Mouse (Mus musculus): ENCODE measurements around the gene Cntn2. TPM values are rescaled to one million over a fixed set of nuclear protein-coding genes. Genes with fewer than 3 reads are reported as not detected.

The Cntn2 gene
- 0.35 and 0.60 TPM in 2 replicates for polyA plus RNA-seq (2014; fragmentation: Nextera tagmentation; extraction: Ambion mirVana)

DNA sequence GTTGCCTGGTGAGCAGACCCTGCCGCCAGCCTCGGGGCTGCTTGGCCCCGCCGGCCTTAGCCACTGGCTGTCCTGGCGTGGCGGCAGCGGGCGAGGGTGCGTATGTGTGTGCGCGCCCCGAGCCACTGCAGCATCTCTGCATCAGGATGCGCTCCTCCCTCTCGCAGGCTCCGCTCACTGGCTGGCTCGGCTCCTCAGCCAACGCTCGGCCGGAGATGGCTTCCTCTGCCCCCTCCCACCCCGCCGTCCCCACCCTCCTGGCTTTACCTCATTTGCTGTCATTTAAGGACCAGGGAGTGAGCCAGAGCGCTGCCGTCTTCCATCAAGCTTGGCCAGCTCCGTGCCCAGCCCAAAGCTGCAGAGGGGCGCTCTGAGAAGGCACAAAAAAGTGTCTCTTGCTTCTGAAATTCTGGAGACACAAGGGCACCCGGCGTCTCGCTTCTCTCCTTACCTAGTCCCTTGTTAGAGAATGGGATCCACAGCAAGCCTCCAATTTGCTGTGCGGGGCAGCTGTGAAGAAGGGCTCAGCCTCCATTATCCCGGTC is at the start of gene Cntn2:
Gene Cntn2 (minus strand): TSS at position 495 of the 545 bp plus-strand sequence.
- Histone ChIP-seq H3K27ac (ENCODE audit: low read depth, low read length) (no peak within 1 kb of the TSS), H3K9me3 (ENCODE audit: control insufficient read depth, low read length) (no peaks in the 10 kb centered on the region), H3K4me2 (peak within 1 kb of the TSS; percentile 38), H3K27me3 (replicated peaks; ENCODE audit: control insufficient read depth, insufficient read depth, low read length) (peaks cover 63% of the 10 kb centered on the region), H3K4me3 (ENCODE audit: low read depth, low read length) (no peak within 1 kb of the TSS), H3K4me1 (replicated peaks; ENCODE audit: control insufficient read depth, insufficient read depth, low read length) (peaks cover 3% of the 10 kb centered on the region; the same call in 1 of the 2 replicates), H3K36me3 (ENCODE audit: control insufficient read depth, insufficient read depth, low read length) (no peaks in the 10 kb centered on the region), H3K9ac (ENCODE audit: low read depth, low read length) (no peak within 1 kb of the TSS)
- 3% methylated on average over 30 of the region's 30 CpGs for WGBS
- ATAC-seq (replicated peaks; ENCODE audit: low FRiP score) (no peak), DNase-seq (ENCODE audit: low spot score) (no peak)

DNA sequence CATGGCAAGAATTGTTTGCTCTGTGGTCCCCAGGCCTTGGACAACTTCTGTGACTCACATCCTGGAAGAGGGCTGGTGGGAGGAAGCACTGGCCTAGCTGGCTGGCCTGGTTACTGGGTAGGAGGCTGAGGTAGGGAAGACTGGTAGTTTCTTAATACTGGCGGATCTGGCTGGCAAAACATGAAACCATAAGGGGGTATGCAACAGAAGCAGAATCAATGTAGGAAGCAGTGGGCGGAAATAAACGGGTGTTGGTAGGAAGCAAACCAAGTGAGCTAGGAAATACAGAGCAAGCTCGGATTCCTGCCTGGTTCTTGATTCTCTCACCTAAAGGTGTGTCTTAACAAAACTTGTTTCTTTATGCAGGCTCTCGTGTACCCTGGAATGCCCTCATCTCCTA is 49.1 kb upstream of the Cntn2 start:
- H3K9ac ChIP-seq (ENCODE audit: low read depth, low read length): no peak overlapping the region
- ATAC-seq (replicated peaks; ENCODE audit: low FRiP score) (no peak), DNase-seq (ENCODE audit: low spot score) (no peak)
- no peaks in the 10 kb centered on the region for H3K36me3 ChIP-seq (ENCODE audit: control insufficient read depth, insufficient read depth, low read length)
- WGBS: 72% methylated on average over 5 of the region's 5 CpGs
- peaks cover 3% of the 10 kb centered on the region; the same call in 1 of the 2 replicates for H3K4me1 ChIP-seq (replicated peaks; ENCODE audit: control insufficient read depth, insufficient read depth, low read length)
- H3K4me2 ChIP-seq: no peak overlapping the region
- H3K4me3 ChIP-seq (ENCODE audit: low read depth, low read length): no peak overlapping the region
- no peak overlapping the region for H3K27ac ChIP-seq (ENCODE audit: low read depth, low read length)
- H3K27me3 ChIP-seq (replicated peaks; ENCODE audit: control insufficient read depth, insufficient read depth, low read length): no peaks in the 10 kb centered on the region
- no peaks in the 10 kb centered on the region for H3K9me3 ChIP-seq (ENCODE audit: control insufficient read depth, low read length)

DNA sequence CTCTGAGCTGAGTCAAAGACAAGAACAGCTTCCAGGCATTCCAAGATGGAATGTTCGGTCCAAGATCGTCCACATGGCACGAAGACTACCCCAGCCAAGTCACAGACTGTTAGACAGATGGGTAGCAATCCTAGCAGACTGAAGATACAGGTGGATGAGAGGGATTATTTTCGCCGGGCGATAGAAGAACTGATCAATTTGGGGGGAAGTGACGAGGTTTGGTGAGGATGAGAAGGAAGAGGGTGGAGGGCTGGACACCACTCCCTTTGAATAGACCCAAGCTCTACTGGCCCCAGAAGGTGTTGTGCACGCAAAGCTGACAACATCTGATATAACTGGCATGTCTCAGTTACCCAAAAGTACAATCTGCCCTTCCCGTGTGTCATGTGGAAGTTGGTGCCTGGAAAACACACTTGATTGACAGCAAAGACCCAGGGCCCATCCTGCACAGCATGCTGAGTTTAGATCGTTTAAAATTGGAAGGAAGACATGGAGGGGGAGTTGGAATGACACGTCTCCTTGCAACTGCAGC is 48.4 kb upstream of the Cntn2 start:
- no peaks in the 10 kb centered on the region for H3K9me3 ChIP-seq (ENCODE audit: control insufficient read depth, low read length)
- no peak overlapping the region for H3K9ac ChIP-seq (ENCODE audit: low read depth, low read length)
- H3K36me3 ChIP-seq (ENCODE audit: control insufficient read depth, insufficient read depth, low read length): no peaks in the 10 kb centered on the region
- H3K27ac ChIP-seq (ENCODE audit: low read depth, low read length): no peak overlapping the region
- peaks cover 6% of the 10 kb centered on the region; the same call in 1 of the 2 replicates for H3K4me1 ChIP-seq (replicated peaks; ENCODE audit: control insufficient read depth, insufficient read depth, low read length)
- 77% methylated on average over 11 of the region's 11 CpGs for WGBS
- no peak for ATAC-seq (replicated peaks; ENCODE audit: low FRiP score)
- no peaks in the 10 kb centered on the region for H3K27me3 ChIP-seq (replicated peaks; ENCODE audit: control insufficient read depth, insufficient read depth, low read length)
- H3K4me2 ChIP-seq: no peak overlapping the region
- no peak for DNase-seq (ENCODE audit: low spot score)
- no peak overlapping the region for H3K4me3 ChIP-seq (ENCODE audit: low read depth, low read length)

DNA sequence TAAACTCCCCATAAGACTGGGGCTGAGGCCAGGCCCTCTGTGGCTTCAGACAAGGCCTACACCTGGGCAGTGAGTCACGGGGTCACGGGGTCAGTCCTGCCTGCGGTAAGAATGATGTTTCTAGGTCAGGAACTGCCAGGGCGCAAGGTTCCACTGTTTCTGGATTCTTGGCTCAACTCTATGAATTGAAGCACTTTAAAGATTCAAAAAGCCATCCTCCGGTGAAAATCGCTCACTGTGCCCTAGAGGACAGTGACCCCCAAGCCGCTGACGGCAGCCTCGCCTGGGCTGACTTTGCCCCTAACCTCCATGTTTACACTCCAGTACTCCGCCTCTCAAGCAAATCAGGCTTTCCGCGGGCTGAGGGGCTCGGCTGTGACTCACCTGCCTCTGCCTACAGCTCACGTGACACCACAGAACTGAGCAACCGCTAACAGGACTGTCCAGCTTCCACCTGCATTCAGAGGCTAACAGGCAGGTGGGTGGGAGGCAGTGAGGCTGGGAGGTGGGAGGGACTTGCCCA is 43.7 kb upstream of the Cntn2 start:
- H3K4me1 ChIP-seq (replicated peaks; ENCODE audit: control insufficient read depth, insufficient read depth, low read length): peaks cover 6% of the 10 kb centered on the region; the same call in 1 of the 2 replicates
- no peaks in the 10 kb centered on the region for H3K9me3 ChIP-seq (ENCODE audit: control insufficient read depth, low read length)
- H3K27me3 ChIP-seq (replicated peaks; ENCODE audit: control insufficient read depth, insufficient read depth, low read length): no peaks in the 10 kb centered on the region; the same call in 1 of the 2 replicates
- H3K36me3 ChIP-seq (ENCODE audit: control insufficient read depth, insufficient read depth, low read length): no peaks in the 10 kb centered on the region
- 51% methylated on average over 15 of the region's 15 CpGs for WGBS
- no peak overlapping the region for H3K27ac ChIP-seq (ENCODE audit: low read depth, low read length)
- DNase-seq (ENCODE audit: low spot score) (no peak), ATAC-seq (replicated peaks; ENCODE audit: low FRiP score) (peak; percentile 63; the same call in 1 of the 2 replicates)
- no peak overlapping the region; the same call in 1 of the 2 replicates for H3K4me2 ChIP-seq
- no peak overlapping the region for H3K4me3 ChIP-seq (ENCODE audit: low read depth, low read length)
- H3K9ac ChIP-seq (ENCODE audit: low read depth, low read length): no peak overlapping the region

DNA sequence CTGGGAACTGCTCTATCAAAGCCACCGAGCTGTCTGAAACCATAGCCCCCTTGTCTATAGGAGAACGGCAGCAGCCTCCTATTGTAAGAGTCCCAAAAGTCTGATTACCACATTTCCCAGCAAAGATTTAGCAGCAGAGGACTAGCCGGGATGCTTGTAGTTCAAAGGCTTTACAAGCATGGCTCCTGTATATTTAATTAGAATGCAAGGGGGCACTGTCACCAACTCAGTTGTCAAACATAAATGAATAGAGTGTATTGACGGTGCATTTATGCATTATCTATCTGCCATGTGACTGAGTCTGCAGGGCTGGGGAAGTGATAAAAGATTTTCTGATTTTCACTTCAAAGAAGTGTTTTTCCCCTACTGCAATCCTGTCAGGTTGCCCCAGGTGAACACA is 42.3 kb upstream of the Cntn2 start:
- DNase-seq (ENCODE audit: low spot score) (no peak), ATAC-seq (replicated peaks; ENCODE audit: low FRiP score) (no peak)
- WGBS: 71% methylated on average over 4 of the region's 4 CpGs
- no peaks in the 10 kb centered on the region for H3K36me3 ChIP-seq (ENCODE audit: control insufficient read depth, insufficient read depth, low read length)
- no peak overlapping the region for H3K4me2 ChIP-seq
- peaks cover 6% of the 10 kb centered on the region; the same call in 1 of the 2 replicates for H3K4me1 ChIP-seq (replicated peaks; ENCODE audit: control insufficient read depth, insufficient read depth, low read length)
- no peak overlapping the region for H3K9ac ChIP-seq (ENCODE audit: low read depth, low read length)
- no peak overlapping the region for H3K4me3 ChIP-seq (ENCODE audit: low read depth, low read length)
- H3K27me3 ChIP-seq (replicated peaks; ENCODE audit: control insufficient read depth, insufficient read depth, low read length): no peaks in the 10 kb centered on the region; the same call in 1 of the 2 replicates
- no peak overlapping the region for H3K27ac ChIP-seq (ENCODE audit: low read depth, low read length)
- no peaks in the 10 kb centered on the region for H3K9me3 ChIP-seq (ENCODE audit: control insufficient read depth, low read length)

DNA sequence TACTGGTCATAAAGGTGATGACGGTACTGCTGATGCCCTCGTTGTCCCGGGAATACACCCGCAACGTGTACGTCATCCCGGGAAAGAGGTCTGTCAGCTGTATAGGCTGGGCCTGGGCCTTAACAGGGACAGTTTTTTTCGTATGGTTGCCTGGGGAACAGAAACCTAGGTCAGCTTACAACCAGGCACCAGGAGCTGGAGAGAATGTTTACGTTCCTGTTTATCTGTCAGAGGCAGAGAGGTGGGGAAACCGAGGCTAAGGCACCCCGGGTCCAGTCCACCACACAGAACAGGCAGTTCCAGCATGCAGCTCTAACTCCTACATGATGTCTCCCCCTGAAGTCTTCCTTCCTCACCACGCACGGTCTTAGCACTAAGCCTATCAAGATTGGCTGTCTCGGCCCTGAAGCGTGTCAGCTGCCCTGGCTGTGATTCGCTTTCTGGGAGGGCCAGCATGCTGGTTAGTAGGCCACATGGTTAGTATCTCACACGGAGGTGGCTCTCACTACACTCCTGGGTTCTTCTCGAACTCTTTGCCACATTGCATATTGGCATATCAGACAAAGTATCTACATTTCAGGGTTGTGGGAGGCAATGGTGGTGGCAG is 40.0 kb upstream of the Cntn2 start:
- no peak overlapping the region for H3K4me2 ChIP-seq
- no peak overlapping the region for H3K4me3 ChIP-seq (ENCODE audit: low read depth, low read length)
- no peak overlapping the region for H3K27ac ChIP-seq (ENCODE audit: low read depth, low read length)
- H3K4me1 ChIP-seq (replicated peaks; ENCODE audit: control insufficient read depth, insufficient read depth, low read length): peaks cover 6% of the 10 kb centered on the region; the same call in 1 of the 2 replicates
- no peak for ATAC-seq (replicated peaks; ENCODE audit: low FRiP score)
- WGBS: 75% methylated on average over 18 of the region's 18 CpGs
- no peak overlapping the region for H3K9ac ChIP-seq (ENCODE audit: low read depth, low read length)
- no peaks in the 10 kb centered on the region for H3K36me3 ChIP-seq (ENCODE audit: control insufficient read depth, insufficient read depth, low read length)
- no peaks in the 10 kb centered on the region; the same call in 1 of the 2 replicates for H3K27me3 ChIP-seq (replicated peaks; ENCODE audit: control insufficient read depth, insufficient read depth, low read length)
- H3K9me3 ChIP-seq (ENCODE audit: control insufficient read depth, low read length): no peaks in the 10 kb centered on the region
- no peak for DNase-seq (ENCODE audit: low spot score)

DNA sequence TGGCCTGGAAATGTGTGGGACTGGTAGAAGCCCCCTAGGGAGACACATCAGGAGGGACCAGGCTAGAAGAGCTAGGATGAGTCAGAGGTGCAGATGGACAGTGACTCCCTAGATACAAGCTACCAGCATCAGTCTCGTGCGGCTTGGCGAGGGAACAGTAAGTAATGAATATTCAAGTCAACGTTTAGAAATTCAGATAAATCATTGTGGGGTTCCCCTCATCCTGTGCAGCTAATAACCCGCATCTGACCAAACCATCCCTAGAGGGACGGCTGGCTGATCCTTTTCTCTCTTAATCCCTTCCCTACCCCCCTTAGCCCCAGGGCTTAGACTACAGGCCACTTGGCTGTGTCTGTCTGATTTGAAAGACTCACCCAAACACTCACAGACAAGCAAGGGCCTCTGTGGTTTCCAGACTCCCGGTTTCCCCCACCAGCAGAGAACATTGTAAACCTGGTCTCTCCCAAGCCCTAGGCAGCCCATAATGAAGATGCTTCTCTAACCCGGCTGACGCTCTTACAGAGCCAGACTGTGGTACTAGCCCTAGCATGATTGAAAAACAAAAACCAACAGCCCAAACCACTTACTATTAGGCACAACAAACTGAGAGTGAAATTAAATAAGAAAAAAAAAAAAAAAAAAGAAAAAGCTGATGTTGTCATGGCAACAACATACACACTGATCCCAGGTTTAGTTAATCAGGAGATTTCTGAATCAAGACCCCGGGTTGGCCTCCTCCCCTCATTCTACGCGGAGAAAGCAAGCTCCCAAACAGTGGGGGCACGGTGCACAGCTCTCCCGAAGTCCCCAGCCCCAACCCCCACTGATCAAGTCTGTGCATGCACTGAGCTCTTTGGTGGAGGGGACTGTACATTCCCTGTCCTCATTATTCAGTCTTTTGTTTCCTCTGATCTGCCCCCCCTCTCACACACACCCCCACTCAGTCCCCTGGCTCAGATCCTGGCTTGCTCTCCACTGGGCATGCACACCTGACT is 39.1 kb upstream of the Cntn2 start:
- no peak overlapping the region for H3K4me2 ChIP-seq
- 70% methylated on average over 14 of the region's 14 CpGs for WGBS
- H3K36me3 ChIP-seq (ENCODE audit: control insufficient read depth, insufficient read depth, low read length): no peaks in the 10 kb centered on the region
- H3K27ac ChIP-seq (ENCODE audit: low read depth, low read length): no peak overlapping the region
- H3K4me1 ChIP-seq (replicated peaks; ENCODE audit: control insufficient read depth, insufficient read depth, low read length): peaks cover 3% of the 10 kb centered on the region; the same call in 1 of the 2 replicates
- H3K9ac ChIP-seq (ENCODE audit: low read depth, low read length): no peak overlapping the region
- no peaks in the 10 kb centered on the region; the same call in 1 of the 2 replicates for H3K27me3 ChIP-seq (replicated peaks; ENCODE audit: control insufficient read depth, insufficient read depth, low read length)
- no peaks in the 10 kb centered on the region for H3K9me3 ChIP-seq (ENCODE audit: control insufficient read depth, low read length)
- no peak for ATAC-seq (replicated peaks; ENCODE audit: low FRiP score)
- no peak overlapping the region for H3K4me3 ChIP-seq (ENCODE audit: low read depth, low read length)
- DNase-seq (ENCODE audit: low spot score): no peak

DNA sequence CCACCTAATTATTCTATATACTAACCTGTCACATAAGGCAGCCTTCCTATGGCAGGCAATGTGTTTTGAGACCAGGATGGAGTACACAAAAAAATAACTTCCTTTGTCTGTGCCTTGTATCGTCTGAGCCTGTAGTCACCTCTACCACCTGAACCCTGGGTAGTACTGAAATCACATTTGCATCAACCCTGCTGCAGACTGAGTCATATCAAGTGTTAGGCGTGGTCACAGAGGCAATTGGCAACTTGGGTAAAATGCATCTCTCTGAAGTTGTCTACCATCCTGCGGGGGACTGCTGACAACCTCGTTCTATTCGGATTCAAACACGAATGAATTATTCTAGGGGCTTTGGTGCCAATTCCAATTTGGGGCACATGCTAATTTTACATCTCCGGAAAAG is 37.0 kb upstream of the Cntn2 start:
- 82% methylated on average over 7 of the region's 7 CpGs for WGBS

More for the DNA sequence above, 37.0 kb upstream of the Cntn2 start:
- no peak overlapping the region for H3K27ac ChIP-seq (ENCODE audit: low read depth, low read length)
- H3K4me1 ChIP-seq (replicated peaks; ENCODE audit: control insufficient read depth, insufficient read depth, low read length): no peaks in the 10 kb centered on the region
- H3K4me3 ChIP-seq (ENCODE audit: low read depth, low read length): no peak overlapping the region
- no peak overlapping the region for H3K9ac ChIP-seq (ENCODE audit: low read depth, low read length)
- DNase-seq (ENCODE audit: low spot score) (no peak), ATAC-seq (replicated peaks; ENCODE audit: low FRiP score) (no peak)
- H3K27me3 ChIP-seq (replicated peaks; ENCODE audit: control insufficient read depth, insufficient read depth, low read length): no peaks in the 10 kb centered on the region; the same call in 1 of the 2 replicates
- H3K4me2 ChIP-seq: no peak overlapping the region
- no peaks in the 10 kb centered on the region for H3K9me3 ChIP-seq (ENCODE audit: control insufficient read depth, low read length)
- H3K36me3 ChIP-seq (ENCODE audit: control insufficient read depth, insufficient read depth, low read length): no peaks in the 10 kb centered on the region

Data from liver, embryonic 11.5 days (tissue).